Mouse (Mus musculus) embryonic facial prominence, embryonic 12.5 days (tissue): Measurements from ENCODE around the gene Galnt16. TPM values are rescaled to one million over a fixed set of nuclear protein-coding genes. Genes with fewer than 3 reads are reported as not detected.

Experiments used
- polyA plus RNA-seq: library from polyadenylated mRNA; unstranded; fragments of >200 nt; fragmentation: Nextera tagmentation; extraction: Ambion mirVana; gene quantifications from 2 replicates; pipeline ENCODE4 v1.2.1, GENCODE M21; 2016

Gene Galnt16
- polyA plus RNA-seq, 1 experiment from 2014 or later = 14.7 TPM

Other genes starting within 250 kb of the Galnt16 start
- gene Dcaf5, start 81.7 kb upstream of the Galnt16 start, polyA plus RNA-seq = 19.9 and 22.9 TPM in 2 replicates
- 37.7 and 38.5 TPM in 2 replicates for gene Exd2, start 55.2 kb upstream of the Galnt16 start, polyA plus RNA-seq
- gene Slc39a9, start 125.6 kb downstream of the Galnt16 start, polyA plus RNA-seq = 23.9 and 25.3 TPM in 2 replicates
- gene Erh, start 126.1 kb downstream of the Galnt16 start, polyA plus RNA-seq = 308 and 329 TPM in 2 replicates
- gene Plekhd1, start 174.3 kb downstream of the Galnt16 start, polyA plus RNA-seq = 1.5 and 2.5 TPM in 2 replicates
- gene Ccdc177, start 242.4 kb downstream of the Galnt16 start, polyA plus RNA-seq = 1.4 TPM in 2 replicates